9 mouse cellular contexts compared by ENCODE assay signal in the genomic region with DNA sequence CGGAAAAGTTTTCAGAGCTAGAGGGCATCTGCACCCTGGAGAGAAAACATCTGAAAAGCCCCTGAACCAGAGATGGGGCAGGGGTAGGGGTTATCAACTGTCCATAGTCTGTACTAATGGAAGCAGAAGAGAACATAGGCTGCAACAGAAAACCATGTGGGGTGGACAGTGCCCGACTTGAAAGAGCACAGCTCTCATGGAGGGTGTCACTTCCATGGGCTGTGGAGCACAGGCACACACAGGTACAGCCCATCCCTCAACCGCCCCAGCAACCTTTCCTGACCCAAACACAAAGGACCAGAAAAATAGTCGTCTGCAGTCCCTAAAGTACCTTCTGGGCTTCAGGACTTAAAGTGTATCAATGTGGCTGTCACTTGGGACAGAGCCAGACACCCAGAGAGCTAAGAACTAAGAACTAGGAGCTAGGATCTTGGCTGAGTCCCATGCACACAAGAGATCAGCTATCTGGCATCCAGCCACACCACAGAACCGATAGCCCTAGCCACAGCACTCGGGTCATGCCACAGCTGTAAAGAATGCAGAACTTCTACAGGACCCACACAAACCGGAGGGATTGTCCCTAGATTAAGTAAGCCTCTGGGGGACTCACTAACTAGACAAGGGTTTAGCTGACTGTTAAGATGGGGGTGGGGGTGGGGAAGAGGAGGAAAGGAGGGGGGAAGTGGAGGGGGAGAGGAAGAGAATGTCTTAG. TPM values are rescaled to one million over a fixed set of nuclear protein-coding genes. Genes with fewer than 3 reads are reported as not detected.
DNase-seq lines count a peak whose midpoint lies in the region; ATAC-seq and TF ChIP-seq lines count a peak whose summit lies in the region.
"Had no signal": no experiment of that assay in that cellular context is flagged by ENCODE, and none has a peak within 500 bp of the region (broad histone marks: within the 10 kb centered on the region; RNA-seq: fewer than 3 reads in every experiment).

No protein-coding gene starts in this region.

- no peak for TF ChIP-seq POLR2A in CH12.LX (IDR thresholded peaks at IDR 0.05; ENCODE audit: low read depth, low read length)
- no peak for TF ChIP-seq POLR2A in brain, embryonic 14.5 days (IDR thresholded peaks at IDR 0.05; ENCODE audit: borderline replicate concordance, extremely low read depth, insufficient read depth, insufficient read length, poor library complexity, severe bottlenecking)

- no peak overlapping the region for H3K9ac ChIP-seq in hindbrain, postnatal 0 days (replicated peaks; ENCODE audit: low read length)
- H3K9ac ChIP-seq in CH12.LX (ENCODE audit: insufficient read depth, low read depth) = no peak overlapping the region
- no peak overlapping the region for H3K9ac ChIP-seq in hindbrain, embryonic 12.5 days
- H3K9ac ChIP-seq: heart, embryonic 15.5 days had no signal

- ATAC-seq in hindbrain, postnatal 0 days = 0 out of 2 replicates have a peak, but pooled peaks have one; percentile 30
- no peak for ATAC-seq in hindbrain, embryonic 12.5 days (ENCODE audit: low FRiP score)

- TF ChIP-seq RAD21 in CH12.LX (IDR thresholded peaks at IDR 0.05; ENCODE audit: low read depth, low read length) = no peak

- no peak overlapping the region for H3K27ac ChIP-seq in hindbrain, postnatal 0 days
- H3K27ac ChIP-seq in hindbrain, embryonic 10.5 days = no peak overlapping the region
- H3K27ac ChIP-seq in CH12.LX (ENCODE audit: insufficient read depth, low read depth) = no peak overlapping the region
- H3K27ac ChIP-seq in hindbrain, embryonic 12.5 days = no peak overlapping the region
- H3K27ac ChIP-seq: heart, embryonic 15.5 days had no signal

- H3K4me1 ChIP-seq in hindbrain, postnatal 0 days (ENCODE audit: insufficient read depth, low read length) = no peaks in the 10 kb centered on the region
- peaks cover 4% of the 10 kb centered on the region; the same call in 1 of the 2 replicates for H3K4me1 ChIP-seq in hindbrain, embryonic 10.5 days (replicated peaks)
- H3K4me1 ChIP-seq in CH12.LX (ENCODE audit: control insufficient read depth in 1 of 2, insufficient read depth in 2 of 2) = peaks cover 7 to 60% of the 10 kb centered on the region in 2 experiments
- no peaks in the 10 kb centered on the region for H3K4me1 ChIP-seq in hindbrain, embryonic 12.5 days

- H3K9me3 ChIP-seq in hindbrain, postnatal 0 days (ENCODE audit: low read length) = no peaks in the 10 kb centered on the region
- H3K9me3 ChIP-seq in hindbrain, embryonic 10.5 days = peaks cover 4% of the 10 kb centered on the region
- H3K9me3 ChIP-seq in CH12.LX (replicated peaks; ENCODE audit: low read length) = peaks cover 6% of the 10 kb centered on the region
- H3K9me3 ChIP-seq in hindbrain, embryonic 12.5 days (replicated peaks) = 0 out of 2 replicates have a peak, but pooled peaks cover 3% of the 10 kb centered on the region
- H3K9me3 ChIP-seq: heart, embryonic 15.5 days had no signal

- H3K79me2 ChIP-seq in CH12.LX (replicated peaks; ENCODE audit: control insufficient read depth, extremely low read depth, insufficient read depth, poor library complexity, severe bottlenecking) = no peaks in the 10 kb centered on the region

- no peak overlapping the region for H3K4me2 ChIP-seq in hindbrain, postnatal 0 days (ENCODE audit: low read depth, low read length)
- H3K4me2 ChIP-seq in CH12.LX (ENCODE audit: insufficient read depth, low read depth, poor library complexity, severe bottlenecking) = no peak overlapping the region
- no peak overlapping the region for H3K4me2 ChIP-seq in hindbrain, embryonic 12.5 days (replicated peaks)
- H3K4me2 ChIP-seq: heart, embryonic 15.5 days had no signal

- no peak for TF ChIP-seq EP300 in CH12.LX (IDR thresholded peaks at IDR 0.05; ENCODE audit: low read length)

- 56% methylated on average over 7 of the region's 7 CpGs for WGBS in hindbrain, postnatal 0 days
- WGBS in hindbrain, embryonic 10.5 days = 76% methylated on average over 7 of the region's 7 CpGs
- WGBS in hindbrain, embryonic 12.5 days = 75% methylated on average over 7 of the region's 7 CpGs

- H3K36me3 ChIP-seq in hindbrain, postnatal 0 days (ENCODE audit: insufficient read depth, low read length) = no peaks in the 10 kb centered on the region
- peaks cover 7% of the 10 kb centered on the region for H3K36me3 ChIP-seq in hindbrain, embryonic 10.5 days
- H3K36me3 ChIP-seq in CH12.LX (replicated peaks in 1 of 2; ENCODE audit: control insufficient read depth in 1 of 2, insufficient read depth in 1 of 2, low read length in 1 of 2) = peaks cover 0 to under 1% of the 10 kb centered on the region in 2 experiments
- peaks cover 9% of the 10 kb centered on the region for H3K36me3 ChIP-seq in hindbrain, embryonic 12.5 days

- H3K4me3 ChIP-seq in hindbrain, postnatal 0 days (ENCODE audit: low read length) = no peak overlapping the region
- H3K4me3 ChIP-seq in hindbrain, embryonic 10.5 days = no peak overlapping the region
- no peak overlapping the region for H3K4me3 ChIP-seq in CH12.LX (replicated peaks in 1 of 3; ENCODE audit: low read depth in 2 of 3, low read length in 2 of 3, poor library complexity in 1 of 3)
- H3K4me3 ChIP-seq in hindbrain, embryonic 12.5 days = no peak overlapping the region
- H3K4me3 ChIP-seq: heart, embryonic 15.5 days had no signal

- TF ChIP-seq CTCF in hindbrain, postnatal 0 days (IDR thresholded peaks at IDR 0.05; ENCODE audit: low read depth) = no peak
- TF ChIP-seq CTCF in CH12.LX (conservative IDR thresholded peaks at IDR 0.05 in 1 of 2, IDR thresholded peaks at IDR 0.05 in 1 of 2; ENCODE audit: low read depth in 2 of 2, low read length in 2 of 2) = no peak
- no peak for TF ChIP-seq CTCF in brain, embryonic 14.5 days (IDR thresholded peaks at IDR 0.05; ENCODE audit: borderline replicate concordance, extremely low read depth, insufficient read depth, insufficient read length)

- in situ Hi-C loops in CH12.LX (cut with MboI; ENCODE audit: low pct_ligation_motif_present, low pct_unique_long_range_greater_than_20kb, low sequenced_read_pairs) = loop anchor here (10.0 to 25.0 kb wide), 2 partner anchors 233 to 466 kb away; no protein-coding TSS in a partner anchor

- peak; percentile 62 for DNase-seq in hindbrain, postnatal 0 days (ENCODE audit: low spot score)
- DNase-seq in hindbrain, embryonic 10.5 days (ENCODE audit: low spot score) = no peak
- DNase-seq in CH12.LX (ENCODE audit: extremely low read depth) = peak; percentile 85
- DNase-seq in brain, embryonic 14.5 days (ENCODE audit: low read depth) = peak; percentile 36
- peak; percentile 22 to 47 for DNase-seq in kidney, postnatal 4 days
- peak; percentile 52 to 69 for DNase-seq in monocyte, adult 2 months (ENCODE audit: low read depth in 1 of 2, low spot score in 2 of 2)
- DNase-seq in cerebellum, postnatal 36 days = no peak

- H3K27me3 ChIP-seq in hindbrain, postnatal 0 days (ENCODE audit: insufficient read depth, low read length) = no peaks in the 10 kb centered on the region
- no peaks in the 10 kb centered on the region for H3K27me3 ChIP-seq in hindbrain, embryonic 10.5 days (ENCODE audit: insufficient read depth, poor library complexity, severe bottlenecking)
- no peaks in the 10 kb centered on the region for H3K27me3 ChIP-seq in CH12.LX (replicated peaks)
- no peaks in the 10 kb centered on the region for H3K27me3 ChIP-seq in hindbrain, embryonic 12.5 days
- H3K27me3 ChIP-seq: heart, embryonic 15.5 days had no signal

- dilution Hi-C loops in CH12.LX (cut with MboI; ENCODE audit: extremely low pct_ligation_motif_present, extremely low pct_unique_long_range_greater_than_20kb, low sequenced_read_pairs) = no loop called here

TF ChIP-seq in CH12.LX, 34 proteins besides CTCF, POLR2A, EP300 and RAD21:
- TF ChIP-seq ZNF384 (IDR thresholded peaks at IDR 0.05; ENCODE audit: low read depth, low read length) (no peak), TBP (conservative IDR thresholded peaks at IDR 0.05; ENCODE audit: low read depth, low read length) (0 out of 2 replicates have a peak, but pooled peaks have one; percentile 31), BHLHE40 (IDR thresholded peaks at IDR 0.05; ENCODE audit: low read depth, low read length) (peak; percentile 56)

RNA-seq across cellular contexts. Expression of gene Abca1, which starts 38.0 kb away (rescaled TPM):
- 43.5 and 49.5 TPM in 2 replicates for total RNA-seq in hindbrain, postnatal 0 days (2014; rRNA removed)
- 8.8 TPM in 2 replicates for polyA plus RNA-seq in hindbrain, postnatal 0 days (2015; fragmentation: Nextera tagmentation; extraction: Ambion mirVana)
- 2.7 and 3.6 TPM in 2 replicates for polyA plus RNA-seq in hindbrain, embryonic 10.5 days (2016; fragmentation: Nextera tagmentation; extraction: Ambion mirVana)
- total RNA-seq in CH12.LX (2012; rRNA removed) (0.08 and 0.13 TPM in 2 replicates), CH12.LX (2014; rRNA removed) (0.35 and 0.46 TPM in 2 replicates)
- 0.46 and 0.55 TPM in 2 replicates for polyA plus RNA-seq in CH12.LX (2012; ENCODE audit: insufficient read length, low read depth)
- polyA plus RNA-seq in brain, embryonic 14.5 days (2012; rRNA removed) = 9.1 and 15.9 TPM in 2 replicates
- 9.3 and 10.4 TPM in 2 replicates for polyA plus RNA-seq in hindbrain, embryonic 12.5 days (2016; fragmentation: Nextera tagmentation; extraction: Ambion mirVana)

Comparison
In these comparisons a context has a peak if more than half of its experiments do, and no peak if none do; other contexts are left out.
1. DNase-seq: peak in hindbrain, postnatal 0 days (single experiment), CH12.LX (single experiment), brain, embryonic 14.5 days (single experiment), kidney, postnatal 4 days (2 of 2) and monocyte, adult 2 months (2 of 2); none in hindbrain, embryonic 10.5 days (single experiment) and cerebellum, postnatal 36 days (0 of 2).